Mouse (Mus musculus) forebrain, embryonic 13.5 days (tissue): ENCODE measurements around the gene Bicc1. TPM values are rescaled to one million over a fixed set of nuclear protein-coding genes. Genes with fewer than 3 reads are reported as not detected.

Experiments used
- ATAC-seq: fragments of 200-750 bp; cut with Nextera tagmentation; 2 replicates; pipeline ENCODE4 v1.8.0; 2017
- H3K27ac ChIP-seq: fragments of 300-500 bp; sonication (generic); 2 replicates; pipeline ENCODE4 v1.5.1; 2015; ENCODE audit warnings: inconsistent platforms, mild to moderate bottlenecking, moderate library complexity
- H3K27me3 ChIP-seq: fragments of 300-500 bp; sonication (generic); 2 replicates; pipeline ENCODE4 v1.6.1; 2015; ENCODE audit warnings: mild to moderate bottlenecking, inconsistent platforms
- H3K36me3 ChIP-seq: fragments of 300-500 bp; sonication (generic); 2 replicates; pipeline ENCODE4 v1.6.1; 2015; ENCODE audit warnings: mild to moderate bottlenecking, inconsistent platforms; ENCODE audit not compliant: poor library complexity, severe bottlenecking
- H3K4me1 ChIP-seq: fragments of 300-500 bp; sonication (generic); 2 replicates; pipeline ENCODE4 v1.6.1; 2015; ENCODE audit warnings: inconsistent platforms
- H3K4me2 ChIP-seq: fragments of 300-500 bp; sonication (generic); 2 replicates; pipeline ENCODE4 v1.6.1; 2015; ENCODE audit warnings: inconsistent platforms, mild to moderate bottlenecking, moderate library complexity
- H3K4me3 ChIP-seq: fragments of 300-500 bp; sonication (generic); 2 replicates; pipeline ENCODE4 v1.5.1; 2015; ENCODE audit warnings: mild to moderate bottlenecking, inconsistent platforms
- H3K9ac ChIP-seq: fragments of 300-500 bp; sonication (generic); 2 replicates; pipeline ENCODE4 v1.6.1; 2015; ENCODE audit warnings: mild to moderate bottlenecking, inconsistent platforms
- H3K9me3 ChIP-seq: fragments of 300-500 bp; sonication (generic); replicated peaks from 2 replicates; pipeline ENCODE4 v1.6.1; 2016; ENCODE audit warnings: inconsistent platforms
- WGBS: fragments of 180-500 bp; shearing (Covaris S2); methylation state at CpG from one replicate; pipeline ENCODE4 v1.1.7; 2015; 5-methylcytosine and 5-hydroxymethylcytosine counted together
- polyA plus RNA-seq: library from polyadenylated mRNA; unstranded; fragments of >200 nt; fragmentation: Nextera tagmentation; extraction: Ambion mirVana; gene quantifications from 2 replicates; pipeline ENCODE4 v1.2.1, GENCODE M21; 2015

Gene Bicc1
- polyA plus RNA-seq, 1 experiment from 2014 or later, result 2.2 TPM

GRCm38 (mm10) chr10:71138132-71138851 is 21.2 kb downstream of the Bicc1 start:
- no peak overlapping the region for H3K9ac ChIP-seq
- H3K4me3 ChIP-seq, result no peak overlapping the region
- peaks cover 3% of the 10 kb centered on the region; the same call in 1 of the 2 replicates for H3K9me3 ChIP-seq
- 67% methylated on average over 14 of the region's 14 CpGs for WGBS
- no peak for ATAC-seq
- no peaks in the 10 kb centered on the region for H3K36me3 ChIP-seq
- H3K4me1 ChIP-seq, result no peaks in the 10 kb centered on the region
- no peak overlapping the region for H3K27ac ChIP-seq
- no peak overlapping the region for H3K4me2 ChIP-seq
- no peaks in the 10 kb centered on the region for H3K27me3 ChIP-seq

- Histone ChIP-seq H3K27ac (no peak overlapping the region), H3K27me3 (no peaks in the 10 kb centered on the region), H3K4me1 (no peaks in the 10 kb centered on the region), H3K9me3 (peaks cover 3% of the 10 kb centered on the region; the same call in 1 of the 2 replicates), H3K9ac (no peak overlapping the region), H3K36me3 (no peaks in the 10 kb centered on the region), H3K4me3 (no peak overlapping the region), H3K4me2 (no peak overlapping the region)
- WGBS, result 96% methylated on average over 9 of the region's 9 CpGs
- no peak for ATAC-seq
Observed at GRCm38 (mm10) chr10:71137606-71138005, 21.9 kb downstream of the Bicc1 start.

GRCm38 (mm10) chr10:71131333-71131732 is 28.2 kb downstream of the Bicc1 start:
- no peak for ATAC-seq

GRCm38 (mm10) chr10:71130261-71130660 is 29.2 kb downstream of the Bicc1 start:
- H3K27ac ChIP-seq, result no peak overlapping the region
- no peaks in the 10 kb centered on the region for H3K27me3 ChIP-seq
- H3K9me3 ChIP-seq, result no peaks in the 10 kb centered on the region
- H3K36me3 ChIP-seq, result no peaks in the 10 kb centered on the region
- no peak overlapping the region for H3K4me3 ChIP-seq
- ATAC-seq, result no peak
- no peak overlapping the region for H3K4me2 ChIP-seq
- H3K9ac ChIP-seq, result no peak overlapping the region
- no peaks in the 10 kb centered on the region for H3K4me1 ChIP-seq
- WGBS, result 64% methylated on average over 9 of the region's 9 CpGs

More at GRCm38 (mm10) chr10:71131333-71131732, 28.2 kb downstream of the Bicc1 start:
- Histone ChIP-seq H3K9me3 (no peaks in the 10 kb centered on the region), H3K27ac (no peak overlapping the region), H3K9ac (no peak overlapping the region), H3K4me1 (no peaks in the 10 kb centered on the region), H3K36me3 (no peaks in the 10 kb centered on the region), H3K4me3 (no peak overlapping the region), H3K27me3 (no peaks in the 10 kb centered on the region), H3K4me2 (no peak overlapping the region)
- WGBS, result 69% methylated on average over 9 of the region's 9 CpGs

- no peak overlapping the region for H3K27ac ChIP-seq
- WGBS, result 64% methylated on average over 8 of the region's 8 CpGs
- no peak overlapping the region for H3K4me2 ChIP-seq
- H3K9me3 ChIP-seq, result no peaks in the 10 kb centered on the region
- H3K36me3 ChIP-seq, result no peaks in the 10 kb centered on the region
- no peak for ATAC-seq
- H3K9ac ChIP-seq, result no peak overlapping the region
- H3K27me3 ChIP-seq, result no peaks in the 10 kb centered on the region
- H3K4me1 ChIP-seq, result no peaks in the 10 kb centered on the region
- H3K4me3 ChIP-seq, result no peak overlapping the region
Observed at GRCm38 (mm10) chr10:71127951-71128331, 31.6 kb downstream of the Bicc1 start.

- Histone ChIP-seq H3K36me3 (no peaks in the 10 kb centered on the region), H3K27me3 (no peaks in the 10 kb centered on the region), H3K4me3 (no peak overlapping the region), H3K4me2 (no peak overlapping the region), H3K9ac (no peak overlapping the region), H3K4me1 (no peaks in the 10 kb centered on the region), H3K27ac (no peak overlapping the region), H3K9me3 (no peaks in the 10 kb centered on the region)
- WGBS, result 74% methylated on average over 13 of the region's 13 CpGs
- no peak for ATAC-seq
Observed at GRCm38 (mm10) chr10:71127278-71127950, 32.1 kb downstream of the Bicc1 start.

GRCm38 (mm10) chr10:71123974-71124373 is 35.5 kb downstream of the Bicc1 start:
- H3K4me3 ChIP-seq, result no peak overlapping the region
- H3K27ac ChIP-seq, result no peak overlapping the region
- ATAC-seq, result no peak
- no peak overlapping the region for H3K4me2 ChIP-seq
- no peaks in the 10 kb centered on the region for H3K27me3 ChIP-seq
- 61% methylated on average over 3 of the region's 3 CpGs for WGBS
- no peaks in the 10 kb centered on the region for H3K9me3 ChIP-seq
- H3K36me3 ChIP-seq, result no peaks in the 10 kb centered on the region
- no peaks in the 10 kb centered on the region for H3K4me1 ChIP-seq
- H3K9ac ChIP-seq, result no peak overlapping the region

- Histone ChIP-seq H3K4me3 (no peak overlapping the region), H3K9me3 (no peaks in the 10 kb centered on the region), H3K4me1 (no peaks in the 10 kb centered on the region), H3K27ac (no peak overlapping the region), H3K9ac (no peak overlapping the region), H3K4me2 (no peak overlapping the region), H3K36me3 (no peaks in the 10 kb centered on the region), H3K27me3 (no peaks in the 10 kb centered on the region)
- WGBS, result 67% methylated on average over 4 of the region's 4 CpGs
- ATAC-seq, result no peak
Observed at GRCm38 (mm10) chr10:71123395-71123794, 36.1 kb downstream of the Bicc1 start.

- Histone ChIP-seq H3K36me3 (no peaks in the 10 kb centered on the region), H3K4me2 (no peak overlapping the region), H3K27me3 (no peaks in the 10 kb centered on the region), H3K4me1 (no peaks in the 10 kb centered on the region), H3K4me3 (no peak overlapping the region), H3K27ac (no peak overlapping the region), H3K9ac (no peak overlapping the region), H3K9me3 (no peaks in the 10 kb centered on the region)
- ATAC-seq, result no peak
- 82% methylated on average over 8 of the region's 8 CpGs for WGBS
Observed at GRCm38 (mm10) chr10:71122480-71122879, 37.0 kb downstream of the Bicc1 start.

- Histone ChIP-seq H3K9ac (no peak overlapping the region), H3K4me2 (no peak overlapping the region), H3K9me3 (0 out of 2 replicates have a peak, but pooled peaks cover 5% of the 10 kb centered on the region), H3K27me3 (no peaks in the 10 kb centered on the region), H3K27ac (no peak overlapping the region), H3K4me1 (no peaks in the 10 kb centered on the region), H3K36me3 (no peaks in the 10 kb centered on the region), H3K4me3 (no peak overlapping the region)
- WGBS, result 84% methylated on average over 3 of the region's 3 CpGs
- no peak for ATAC-seq
Observed at GRCm38 (mm10) chr10:71120769-71121165, 38.7 kb downstream of the Bicc1 start.

- WGBS, result 81% methylated on average over 14 of the region's 14 CpGs
- no peak overlapping the region for H3K9ac ChIP-seq
- no peak for ATAC-seq
Observed at GRCm38 (mm10) chr10:71120121-71120768, 39.3 kb downstream of the Bicc1 start.

GRCm38 (mm10) chr10:71119120-71119847 is 40.2 kb downstream of the Bicc1 start:
- no peak for ATAC-seq

More at GRCm38 (mm10) chr10:71120121-71120768, 39.3 kb downstream of the Bicc1 start:
- Histone ChIP-seq H3K9me3 (0 out of 2 replicates have a peak, but pooled peaks cover 5% of the 10 kb centered on the region), H3K36me3 (no peaks in the 10 kb centered on the region), H3K4me1 (no peaks in the 10 kb centered on the region), H3K4me3 (no peak overlapping the region), H3K27me3 (no peaks in the 10 kb centered on the region), H3K4me2 (no peak overlapping the region), H3K27ac (no peak overlapping the region)

More at GRCm38 (mm10) chr10:71119120-71119847, 40.2 kb downstream of the Bicc1 start:
- Histone ChIP-seq H3K36me3 (no peaks in the 10 kb centered on the region), H3K4me2 (no peak overlapping the region), H3K4me1 (no peaks in the 10 kb centered on the region), H3K9ac (no peak overlapping the region), H3K4me3 (no peak overlapping the region), H3K27me3 (no peaks in the 10 kb centered on the region), H3K9me3 (0 out of 2 replicates have a peak, but pooled peaks cover 5% of the 10 kb centered on the region), H3K27ac (no peak overlapping the region)
- WGBS, result 83% methylated on average over 15 of the region's 15 CpGs
